Mouse (Mus musculus) embryonic facial prominence, embryonic 11.5 days (tissue): Measurements from ENCODE around the gene Slc15a3. TPM values are rescaled to one million over a fixed set of nuclear protein-coding genes. Genes with fewer than 3 reads are reported as not detected.

Source experiments
- ATAC-seq: fragments of 200-750 bp; cut with Nextera tagmentation; replicated peaks from 2 replicates; pipeline ENCODE4 v1.8.0; 2017; ENCODE audit warnings: low read depth; ENCODE audit not compliant: insufficient number of reproducible peaks, low FRiP score, low TSS enrichment
- DNase-seq: peaks from one replicate; pipeline ENCODE4 v3.0.0-alpha.2; 2015; ENCODE audit warnings: low spot score
- H3K27ac ChIP-seq: fragments of 300-500 bp; sonication (generic); replicated peaks from 2 replicates; pipeline ENCODE4 v1.5.1; 2014; ENCODE audit warnings: mild to moderate bottlenecking, low read depth, low read length, control low read depth
- H3K27me3 ChIP-seq: fragments of 300-500 bp; sonication (generic); 2 replicates; pipeline ENCODE4 v1.6.1; 2014; ENCODE audit warnings: mild to moderate bottlenecking, low read length, moderate library complexity, mixed read lengths; ENCODE audit not compliant: control insufficient read depth, insufficient read depth
- H3K36me3 ChIP-seq: fragments of 300-500 bp; sonication (generic); replicated peaks from 2 replicates; pipeline ENCODE4 v1.6.1; 2014; ENCODE audit warnings: low read depth, mild to moderate bottlenecking, low read length, moderate library complexity, mixed read lengths; ENCODE audit not compliant: control insufficient read depth, insufficient read depth
- H3K4me1 ChIP-seq: fragments of 300-500 bp; sonication (generic); 2 replicates; pipeline ENCODE4 v1.6.1; 2014; ENCODE audit warnings: low read length, mixed read lengths; ENCODE audit not compliant: control insufficient read depth, insufficient read depth
- H3K4me2 ChIP-seq: fragments of 300-500 bp; sonication (generic); 2 replicates; pipeline ENCODE4 v1.6.1; 2014; ENCODE audit warnings: low read depth, mild to moderate bottlenecking, control low read depth, low read length, moderate library complexity
- H3K4me3 ChIP-seq: fragments of 300-500 bp; sonication (generic); 2 replicates; pipeline ENCODE4 v1.5.1; 2014; ENCODE audit warnings: low read depth, low read length, control low read depth
- H3K9ac ChIP-seq: fragments of 300-500 bp; sonication (generic); replicated peaks from 2 replicates; pipeline ENCODE4 v1.6.1; 2014; ENCODE audit warnings: mild to moderate bottlenecking, control low read depth, low read length
- H3K9me3 ChIP-seq: fragments of 300-500 bp; sonication (generic); replicated peaks from 2 replicates; pipeline ENCODE4 v1.6.1; 2016; ENCODE audit warnings: mild to moderate bottlenecking, low read length, inconsistent platforms, mixed read lengths; ENCODE audit not compliant: control insufficient read depth
- WGBS: fragments of 180-500 bp; shearing (Covaris S2); extraction: QIAGEN DNeasy Blood & Tissue Kit; methylation state at CpG from one replicate; pipeline ENCODE4 v1.1.7; 2014; 5-methylcytosine and 5-hydroxymethylcytosine counted together
- polyA plus RNA-seq: library from polyadenylated mRNA; unstranded; fragments of >200 nt; fragmentation: Nextera tagmentation; extraction: Ambion mirVana; gene quantifications from 2 replicates; pipeline ENCODE4 v1.2.1, GENCODE M21; 2014

Gene Slc15a3
- polyA plus RNA-seq, 1 experiment from 2014 or later, result 0.24 TPM

- Histone ChIP-seq H3K4me1 (0 out of 2 replicates have a peak, but pooled peaks cover 5% of the 10 kb centered on the region), H3K4me2 (peak overlapping the region; percentile 93), H3K4me3 (peak overlapping the region; percentile 53), H3K9me3 (no peaks in the 10 kb centered on the region), H3K9ac (peak overlapping the region; percentile 77), H3K36me3 (peaks cover 2% of the 10 kb centered on the region; the same call in 1 of the 2 replicates), H3K27me3 (no peaks in the 10 kb centered on the region), H3K27ac (no peak overlapping the region)
- DNase-seq (no peak), ATAC-seq (no peak)
- WGBS, result 47% methylated on average over 7 of the region's 7 CpGs
These were observed 40.8 kb downstream of the Slc15a3 start for GRCm38 (mm10) chr19:10880085-10880974.

GRCm38 (mm10) chr19:10880975-10881425 lies 41.5 kb downstream of the Slc15a3 start:
- peak overlapping the region; percentile 93 for H3K4me2 ChIP-seq
- DNase-seq, result no peak
- H3K9ac ChIP-seq, result peak overlapping the region; percentile 77
- H3K4me1 ChIP-seq, result 0 out of 2 replicates have a peak, but pooled peaks cover 5% of the 10 kb centered on the region
- H3K27ac ChIP-seq, result peak overlapping the region; percentile 86; the same call in 1 of the 2 replicates
- peak overlapping the region; percentile 53 for H3K4me3 ChIP-seq
- H3K36me3 ChIP-seq, result peaks cover 2% of the 10 kb centered on the region; the same call in 1 of the 2 replicates
- H3K27me3 ChIP-seq, result no peaks in the 10 kb centered on the region
- no peaks in the 10 kb centered on the region for H3K9me3 ChIP-seq
- WGBS, result 1% methylated on average over 14 of the region's 14 CpGs
- peak; percentile 88; the same call in 1 of the 2 replicates for ATAC-seq

GRCm38 (mm10) chr19:10881426-10882154 lies 42.1 kb downstream of the Slc15a3 start, which contains the start of gene Tmem109:
Gene Tmem109, minus strand, starts transcription at chr19:10882001.
- under 1% methylated on average over 49 of the region's 49 CpGs for WGBS
- H3K9ac ChIP-seq, result peak within 1 kb of the TSS; percentile 77
- peak; percentile 97 for DNase-seq

GRCm38 (mm10) chr19:10892201-10892600 lies 52.7 kb downstream of the Slc15a3 start:
- Histone ChIP-seq H3K36me3 (no peaks in the 10 kb centered on the region), H3K27ac (no peak overlapping the region), H3K9ac (no peak overlapping the region), H3K27me3 (no peaks in the 10 kb centered on the region), H3K9me3 (no peaks in the 10 kb centered on the region), H3K4me1 (no peaks in the 10 kb centered on the region), H3K4me3 (no peak overlapping the region), H3K4me2 (no peak overlapping the region)
- DNase-seq (no peak), ATAC-seq (no peak)
- 88% methylated on average over 3 of the region's 3 CpGs for WGBS

More at GRCm38 (mm10) chr19:10881426-10882154, 42.1 kb downstream of the Slc15a3 start, which contains the start of gene Tmem109:
- H3K4me1 ChIP-seq, result 0 out of 2 replicates have a peak, but pooled peaks cover 5% of the 10 kb centered on the region
- H3K36me3 ChIP-seq, result peaks cover 2% of the 10 kb centered on the region; the same call in 1 of the 2 replicates
- ATAC-seq, result peak; percentile 93
- H3K4me3 ChIP-seq, result peak within 1 kb of the TSS; percentile 53
- peak within 1 kb of the TSS; percentile 86 for H3K27ac ChIP-seq
- no peaks in the 10 kb centered on the region for H3K9me3 ChIP-seq
- H3K27me3 ChIP-seq, result no peaks in the 10 kb centered on the region
- H3K4me2 ChIP-seq, result peak within 1 kb of the TSS; percentile 93

GRCm38 (mm10) chr19:10895016-10895528 lies 55.5 kb downstream of the Slc15a3 start, which contains the start of gene Prpf19:
Gene Prpf19, plus strand, starts transcription at chr19:10895231.
- Histone ChIP-seq H3K4me2 (peak within 1 kb of the TSS; percentile 68), H3K9me3 (no peaks in the 10 kb centered on the region), H3K27me3 (no peaks in the 10 kb centered on the region), H3K9ac (peak within 1 kb of the TSS; percentile 91), H3K36me3 (no peaks in the 10 kb centered on the region; the same call in 1 of the 2 replicates), H3K4me1 (no peaks in the 10 kb centered on the region), H3K4me3 (peak within 1 kb of the TSS; percentile 87), H3K27ac (peak within 1 kb of the TSS; percentile 82)
- ATAC-seq (peak; percentile 92), DNase-seq (peak; percentile 99)
- under 1% methylated on average over 43 of the region's 43 CpGs for WGBS

GRCm38 (mm10) chr19:10895708-10896107 lies 56.2 kb downstream of the Slc15a3 start:
- Histone ChIP-seq H3K4me1 (no peaks in the 10 kb centered on the region), H3K27me3 (no peaks in the 10 kb centered on the region), H3K4me2 (peak overlapping the region; percentile 68), H3K27ac (peak overlapping the region; percentile 82), H3K4me3 (peak overlapping the region; percentile 87), H3K9ac (peak overlapping the region; percentile 91), H3K9me3 (no peaks in the 10 kb centered on the region), H3K36me3 (peaks cover 4% of the 10 kb centered on the region)
- ATAC-seq, result no peak
- DNase-seq, result no peak
- 2% methylated on average over 16 of the region's 16 CpGs for WGBS

GRCm38 (mm10) chr19:10896849-10897248 lies 57.3 kb downstream of the Slc15a3 start:
- no peak for ATAC-seq
- 84% methylated on average over 7 of the region's 7 CpGs for WGBS
- Histone ChIP-seq H3K9me3 (no peaks in the 10 kb centered on the region), H3K9ac (no peak overlapping the region), H3K4me3 (no peak overlapping the region), H3K36me3 (peaks cover 7% of the 10 kb centered on the region), H3K4me2 (no peak overlapping the region), H3K27me3 (no peaks in the 10 kb centered on the region), H3K27ac (no peak overlapping the region), H3K4me1 (no peaks in the 10 kb centered on the region)
- DNase-seq, result no peak
